Mouse (Mus musculus): ENCODE measurements around the gene Ros1. TPM values are rescaled to one million over a fixed set of nuclear protein-coding genes. Genes with fewer than 3 reads are reported as not detected.

The Ros1 gene
- total RNA-seq, 2 experiments from 2014 or later, result 0.26 to 0.34 TPM

DNA sequence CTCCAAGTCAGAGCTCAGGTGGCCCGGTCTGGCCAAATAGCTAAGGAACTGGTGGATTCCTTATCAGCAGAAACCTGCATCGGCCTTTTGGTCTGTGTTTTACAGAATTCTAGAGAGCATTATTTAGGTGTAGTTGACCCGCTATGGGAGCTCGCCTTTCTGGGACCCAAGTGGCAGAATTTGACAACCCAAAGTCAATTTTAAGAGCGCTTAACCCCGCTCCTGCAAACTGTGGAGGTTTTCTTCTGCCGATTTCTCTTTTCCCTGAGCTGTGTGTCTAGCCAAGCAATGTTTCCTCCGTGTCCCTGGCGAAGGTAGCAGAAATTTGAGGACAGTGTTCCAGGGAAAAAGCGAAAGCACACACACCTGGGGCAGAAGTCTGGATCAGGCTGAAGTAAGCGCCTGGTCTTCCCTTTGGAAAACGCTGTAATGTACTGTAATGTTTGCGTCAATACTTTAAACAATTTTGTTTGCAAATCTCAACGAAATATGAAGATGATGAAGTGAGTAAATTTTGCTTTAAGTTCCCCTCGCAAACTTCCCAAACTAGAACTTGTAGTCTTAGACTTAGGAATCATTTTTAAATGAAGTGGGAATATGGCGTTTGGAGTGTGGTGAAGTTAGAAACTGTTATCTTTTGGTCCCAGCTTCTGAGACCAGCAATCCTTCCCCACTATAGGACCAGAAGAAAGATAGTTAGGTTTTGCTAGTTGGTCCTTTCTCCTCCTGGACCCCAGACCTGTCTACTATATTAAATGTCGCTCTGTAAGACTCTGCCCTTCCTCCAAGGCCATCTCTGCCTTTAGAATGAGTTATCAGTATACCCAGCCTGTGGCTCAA lies 171.6 kb downstream of the Ros1 start:
- DNase-seq (ENCODE audit: low spot score in 2 of 2), result no peak

- DNase-seq (ENCODE audit: low spot score in 2 of 2), result peak; percentile 28 to 71
Measured at GRCm38 (mm10) chr10:52022413-52023212, 172.4 kb downstream of the Ros1 start, which contains the start of gene Vgll2. Vgll2 (plus strand) TSS chr10:52022502.

GRCm38 (mm10) chr10:52021736-52022394 lies 173.2 kb downstream of the Ros1 start:
- no peak for DNase-seq (ENCODE audit: low spot score in 2 of 2)

- DNase-seq (ENCODE audit: low spot score in 2 of 2), result no peak
Measured at GRCm38 (mm10) chr10:52021231-52021630, 173.8 kb downstream of the Ros1 start.

DNA sequence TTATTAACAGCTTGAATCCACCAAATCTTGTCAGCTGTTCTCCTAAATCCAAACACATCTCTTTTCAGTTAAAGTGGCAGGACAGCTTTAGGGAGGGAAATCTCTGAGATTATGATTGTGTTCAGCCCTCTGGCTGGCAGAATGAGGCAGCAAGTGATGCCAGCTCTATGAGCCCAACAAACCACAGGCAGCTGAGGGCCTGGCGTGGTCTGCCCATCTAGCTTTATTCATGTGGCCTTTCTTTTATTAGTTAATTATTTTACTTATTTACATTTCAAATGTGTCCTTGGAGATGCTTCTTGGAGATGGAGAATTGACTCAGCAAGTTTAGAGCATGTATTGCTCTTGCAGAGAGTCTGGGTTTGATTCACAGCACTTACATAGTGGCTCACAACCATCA lies 176.6 kb downstream of the Ros1 start:
- DNase-seq (ENCODE audit: low spot score in 2 of 2), result no peak

Small RNA genes within 50 kb of the gene (microRNA-seq; reads per million reads assigned to microRNA genes)
- not detected for gene Gm24084

Other genes starting within 250 kb of the Ros1 start
- 10 to 100 TPM; 76.5 to 87.5 TPM for gene Vgll2, start 172.7 kb downstream of the Ros1 start, total RNA-seq (2021)
- gene Dcbld1, start 38.4 kb upstream of the Ros1 start, total RNA-seq (2021), result 1 to 10 TPM; 4.6 to 5.2 TPM
- gene Gm26741, start 163.5 kb upstream of the Ros1 start, total RNA-seq (2021), result not detected
- gene Gopc, start 186.9 kb upstream of the Ros1 start, total RNA-seq (2021), result 10 to 100 TPM; 16.7 to 18.9 TPM
- under 1 TPM in 1 of 2 experiments, not detected in 1; 0.36 TPM for gene Nepn, start 193.7 kb upstream of the Ros1 start, total RNA-seq (2021)
- gene Nus1, start 222.3 kb upstream of the Ros1 start, total RNA-seq (2021), result 10 to 100 TPM; 30.7 to 34.1 TPM